Mouse (Mus musculus): ENCODE measurements around the gene Nelfb. TPM values are rescaled to one million over a fixed set of nuclear protein-coding genes. Genes with fewer than 3 reads are reported as not detected.

Nelfb gene
- polyA plus RNA-seq, 1 experiment: 22.9 TPM

DNA sequence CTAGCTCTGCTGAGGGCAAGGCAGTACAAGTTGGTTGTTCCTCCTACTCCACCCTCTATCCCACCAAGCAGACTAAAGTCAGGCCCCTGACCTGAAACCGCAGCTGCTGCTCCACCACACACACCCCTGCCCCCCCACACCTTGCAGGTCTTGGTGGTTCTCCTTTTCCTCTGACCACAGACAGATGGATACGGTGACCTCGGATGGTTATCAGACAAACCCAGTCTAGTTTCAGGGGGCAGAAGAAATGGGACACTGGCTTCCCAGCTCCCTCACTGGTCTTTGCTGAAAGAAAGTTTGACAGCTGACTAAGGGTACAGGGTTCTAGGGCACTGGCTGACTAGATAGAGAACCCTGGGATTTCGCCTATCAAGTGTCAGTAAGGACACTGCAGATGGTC is 22.1 kb upstream of the Nelfb start:
- peaks cover 75% of the 10 kb centered on the region for H3K27me3 ChIP-seq (replicated peaks)
- no peaks in the 10 kb centered on the region for H3K9me3 ChIP-seq
- H3K4me3 ChIP-seq (replicated peaks): no peak overlapping the region
- peaks cover 53% of the 10 kb centered on the region for H3K4me1 ChIP-seq
- H3K36me3 ChIP-seq (replicated peaks; ENCODE audit: low read length): no peaks in the 10 kb centered on the region
- TF ChIP-seq GATA1 (IDR thresholded peaks at IDR 0.05; ENCODE audit: borderline replicate concordance, low read length) (no peak), FLI1 (IDR thresholded peaks at IDR 0.05; ENCODE audit: low read length) (no peak)

DNA sequence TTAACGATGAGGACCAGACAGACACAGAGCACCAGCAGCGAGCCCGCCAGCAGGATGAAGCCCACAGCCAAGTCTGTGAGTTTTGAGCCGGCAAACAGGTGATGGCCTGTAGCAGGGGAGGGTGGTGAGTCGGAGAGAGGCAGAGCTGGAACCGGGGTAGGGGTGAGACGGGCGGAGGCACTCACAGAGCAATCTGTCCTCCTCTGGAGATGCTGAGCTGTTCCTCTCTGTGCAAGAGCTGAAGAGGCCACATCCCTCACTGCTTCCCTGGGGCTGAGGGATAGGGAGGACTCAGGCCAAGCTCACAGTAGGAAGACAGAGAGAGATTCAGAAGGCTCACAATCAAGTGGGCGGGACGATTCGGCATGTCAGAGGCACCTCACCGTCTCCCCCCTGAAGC is 19.7 kb upstream of the Nelfb start:
- Histone ChIP-seq H3K4me3 (replicated peaks) (no peak overlapping the region), H3K4me1 (peaks cover 64% of the 10 kb centered on the region), H3K9me3 (no peaks in the 10 kb centered on the region), H3K36me3 (replicated peaks; ENCODE audit: low read length) (no peaks in the 10 kb centered on the region), H3K27me3 (replicated peaks) (peaks cover 54% of the 10 kb centered on the region)
- no peak for TF ChIP-seq GATA1 (IDR thresholded peaks at IDR 0.05; ENCODE audit: borderline replicate concordance, low read length)
- no peak for TF ChIP-seq FLI1 (IDR thresholded peaks at IDR 0.05; ENCODE audit: low read length)

DNA sequence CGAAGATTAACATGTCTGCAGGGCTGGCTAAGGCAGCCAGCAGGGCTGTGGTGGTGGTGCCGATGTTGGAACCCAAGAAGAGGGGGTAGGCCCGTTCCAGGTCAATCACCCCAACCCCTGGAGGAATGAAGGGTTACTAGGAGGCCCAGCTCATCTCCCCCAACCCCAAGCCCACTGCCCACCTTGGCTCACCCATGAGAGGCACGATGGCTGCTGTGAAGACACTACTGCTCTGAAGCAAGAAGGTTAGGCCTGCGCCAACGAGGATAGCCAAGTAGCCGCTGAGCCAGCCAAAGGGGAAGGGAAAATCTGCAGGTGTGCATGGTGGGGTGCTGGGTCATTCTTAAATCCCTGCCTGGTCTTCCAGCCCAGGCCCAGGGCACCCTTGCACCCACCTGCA is 19.3 kb upstream of the Nelfb start:
- Histone ChIP-seq H3K36me3 (replicated peaks; ENCODE audit: low read length) (no peaks in the 10 kb centered on the region), H3K4me1 (peaks cover 66% of the 10 kb centered on the region), H3K27me3 (replicated peaks) (peaks cover 50% of the 10 kb centered on the region), H3K9me3 (no peaks in the 10 kb centered on the region), H3K4me3 (replicated peaks) (no peak overlapping the region)
- TF ChIP-seq FLI1 (IDR thresholded peaks at IDR 0.05; ENCODE audit: low read length): no peak
- TF ChIP-seq GATA1 (IDR thresholded peaks at IDR 0.05; ENCODE audit: borderline replicate concordance, low read length): no peak

DNA sequence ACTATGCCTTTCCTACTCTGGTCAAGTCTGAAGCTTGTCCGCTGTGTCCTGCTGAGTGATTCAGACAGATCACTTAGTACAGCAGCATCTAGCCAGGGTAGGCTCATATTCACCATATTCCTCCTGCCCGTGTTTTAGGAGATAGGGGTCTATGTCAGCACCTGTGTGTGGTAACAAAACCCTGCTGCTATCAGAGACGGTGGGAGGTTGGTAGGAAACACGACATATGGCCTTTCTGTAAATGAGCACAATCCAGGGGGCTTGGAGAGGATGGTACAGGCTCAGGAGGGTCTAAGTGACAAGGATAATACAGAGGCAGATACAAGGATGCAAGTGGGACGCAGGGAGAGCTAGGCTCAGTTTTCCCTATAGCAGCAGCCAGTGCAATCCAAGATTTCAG is 18.3 kb upstream of the Nelfb start:
- Histone ChIP-seq H3K36me3 (replicated peaks; ENCODE audit: low read length) (no peaks in the 10 kb centered on the region), H3K9me3 (no peaks in the 10 kb centered on the region), H3K27me3 (replicated peaks) (peaks cover 40% of the 10 kb centered on the region), H3K4me1 (peaks cover 70% of the 10 kb centered on the region), H3K4me3 (replicated peaks) (no peak overlapping the region)
- TF ChIP-seq GATA1 (IDR thresholded peaks at IDR 0.05; ENCODE audit: borderline replicate concordance, low read length) (no peak), FLI1 (IDR thresholded peaks at IDR 0.05; ENCODE audit: low read length) (no peak)

DNA sequence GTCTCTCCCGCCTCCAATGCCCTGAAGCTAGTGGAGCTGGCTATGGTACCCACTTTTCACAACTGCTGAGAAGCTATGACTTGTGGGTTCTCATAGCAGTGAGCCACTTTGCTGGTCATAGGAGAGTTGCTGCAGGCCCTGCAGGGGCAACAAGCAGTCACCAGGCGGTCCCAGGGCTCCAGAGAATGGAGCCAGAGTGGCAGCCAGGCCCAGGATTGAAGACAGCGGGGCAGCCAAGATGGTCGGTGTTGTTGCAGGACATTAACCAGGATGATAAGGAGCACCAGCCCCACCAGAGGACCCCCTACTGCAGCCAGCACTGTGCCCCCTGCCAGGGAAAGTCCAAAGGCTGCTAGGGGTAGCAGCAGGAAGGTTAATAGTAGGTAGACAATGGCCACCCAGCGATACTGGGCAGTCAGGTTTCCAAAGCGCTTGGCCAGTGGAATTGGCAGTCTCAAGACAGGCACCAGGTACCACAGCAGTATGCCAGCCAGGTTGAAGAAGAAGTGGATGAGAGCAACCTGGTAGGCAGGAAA is 17.8 kb upstream of the Nelfb start:
- H3K4me3 ChIP-seq (replicated peaks): peak overlapping the region; percentile 90

DNA sequence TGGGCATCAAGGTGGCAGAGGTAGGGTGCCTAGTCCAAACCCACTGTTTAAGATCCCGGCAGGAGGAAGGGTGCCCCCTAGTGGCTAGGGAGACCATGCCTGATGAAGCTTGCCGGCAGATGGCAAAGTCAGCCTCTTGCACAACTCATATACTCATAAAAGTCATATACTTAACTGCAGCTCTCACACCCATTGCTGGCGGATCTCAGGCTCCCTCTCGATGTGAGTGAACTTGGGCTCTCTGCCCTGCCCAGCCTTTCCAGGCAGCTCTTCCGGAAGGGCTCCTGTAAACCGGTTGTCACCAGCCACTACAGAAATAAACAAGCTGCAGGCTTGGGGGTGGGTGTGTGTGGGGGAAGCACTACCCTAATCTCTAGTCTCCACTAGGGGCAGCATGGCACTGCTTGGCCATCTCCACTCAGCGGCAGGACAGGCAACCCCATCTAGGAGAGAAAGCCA is 17.2 kb upstream of the Nelfb start:
- H3K4me3 ChIP-seq (replicated peaks): peak overlapping the region; percentile 90
- H3K4me1 ChIP-seq: peaks cover 66% of the 10 kb centered on the region
- peaks cover 6% of the 10 kb centered on the region for H3K36me3 ChIP-seq (replicated peaks; ENCODE audit: low read length)
- H3K27me3 ChIP-seq (replicated peaks): peaks cover 30% of the 10 kb centered on the region
- H3K9me3 ChIP-seq: no peaks in the 10 kb centered on the region
- TF ChIP-seq GATA1 (IDR thresholded peaks at IDR 0.05; ENCODE audit: borderline replicate concordance, low read length): no peak

More for the DNA sequence above, 17.8 kb upstream of the Nelfb start:
- H3K9me3 ChIP-seq: no peaks in the 10 kb centered on the region
- TF ChIP-seq GATA1 (IDR thresholded peaks at IDR 0.05; ENCODE audit: borderline replicate concordance, low read length): no peak
- no peak for TF ChIP-seq FLI1 (IDR thresholded peaks at IDR 0.05; ENCODE audit: low read length)
- peaks cover 34% of the 10 kb centered on the region for H3K27me3 ChIP-seq (replicated peaks)
- H3K4me1 ChIP-seq: peaks cover 67% of the 10 kb centered on the region
- H3K36me3 ChIP-seq (replicated peaks; ENCODE audit: low read length): no peaks in the 10 kb centered on the region

DNA sequence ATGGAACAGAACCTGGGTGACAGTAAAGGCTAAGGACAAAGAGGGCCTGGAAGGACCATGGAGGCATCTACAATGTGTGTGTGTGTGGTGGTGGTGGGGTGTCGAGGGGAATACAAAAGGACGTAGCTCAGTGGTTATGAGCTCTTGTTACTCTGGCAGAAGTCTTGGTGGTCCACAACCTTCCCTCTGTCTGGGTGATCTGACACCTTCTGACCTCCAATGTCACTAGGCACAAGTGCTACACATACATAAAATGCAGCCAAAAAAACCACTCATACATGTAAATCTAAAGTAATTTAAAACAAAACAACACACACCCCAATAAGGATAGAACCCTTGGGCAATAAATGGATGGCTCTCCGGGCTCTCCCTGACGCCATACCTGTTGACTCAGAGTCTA is 16.1 kb upstream of the Nelfb start:
- Histone ChIP-seq H3K9me3 (no peaks in the 10 kb centered on the region), H3K4me3 (replicated peaks) (peak overlapping the region; percentile 90), H3K4me1 (peaks cover 69% of the 10 kb centered on the region), H3K27me3 (replicated peaks) (peaks cover 19% of the 10 kb centered on the region), H3K36me3 (replicated peaks; ENCODE audit: low read length) (peaks cover 10% of the 10 kb centered on the region)
- TF ChIP-seq FLI1 (IDR thresholded peaks at IDR 0.05; ENCODE audit: low read length): no peak
- no peak for TF ChIP-seq GATA1 (IDR thresholded peaks at IDR 0.05; ENCODE audit: borderline replicate concordance, low read length)

DNA sequence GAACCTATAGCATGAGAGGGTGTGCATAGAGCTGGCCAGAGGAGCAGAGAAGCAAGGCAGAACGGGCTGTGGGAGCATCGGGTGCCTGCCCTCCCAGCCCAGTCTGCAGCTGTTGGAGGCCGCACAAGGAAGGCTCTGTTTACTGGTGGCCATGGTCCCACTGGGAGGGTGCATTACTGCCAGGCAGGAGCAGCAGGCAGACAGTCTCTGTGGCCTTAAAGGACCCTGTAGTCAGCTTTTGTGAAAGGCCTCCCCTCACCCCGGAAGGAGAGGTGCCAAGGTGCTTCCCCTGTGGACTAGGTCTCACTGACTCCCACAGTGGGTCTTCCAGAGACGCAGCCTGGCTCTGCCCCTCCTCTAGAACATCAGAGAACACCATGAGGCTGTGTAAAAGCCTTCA is 15.6 kb upstream of the Nelfb start:
- H3K4me3 ChIP-seq (replicated peaks): peak overlapping the region; percentile 76
- no peaks in the 10 kb centered on the region for H3K9me3 ChIP-seq
- TF ChIP-seq FLI1 (IDR thresholded peaks at IDR 0.05; ENCODE audit: low read length) (no peak), GATA1 (IDR thresholded peaks at IDR 0.05; ENCODE audit: borderline replicate concordance, low read length) (no peak)
- peaks cover 15% of the 10 kb centered on the region for H3K27me3 ChIP-seq (replicated peaks)
- peaks cover 15% of the 10 kb centered on the region for H3K36me3 ChIP-seq (replicated peaks; ENCODE audit: low read length)
- H3K4me1 ChIP-seq: peaks cover 72% of the 10 kb centered on the region

DNA sequence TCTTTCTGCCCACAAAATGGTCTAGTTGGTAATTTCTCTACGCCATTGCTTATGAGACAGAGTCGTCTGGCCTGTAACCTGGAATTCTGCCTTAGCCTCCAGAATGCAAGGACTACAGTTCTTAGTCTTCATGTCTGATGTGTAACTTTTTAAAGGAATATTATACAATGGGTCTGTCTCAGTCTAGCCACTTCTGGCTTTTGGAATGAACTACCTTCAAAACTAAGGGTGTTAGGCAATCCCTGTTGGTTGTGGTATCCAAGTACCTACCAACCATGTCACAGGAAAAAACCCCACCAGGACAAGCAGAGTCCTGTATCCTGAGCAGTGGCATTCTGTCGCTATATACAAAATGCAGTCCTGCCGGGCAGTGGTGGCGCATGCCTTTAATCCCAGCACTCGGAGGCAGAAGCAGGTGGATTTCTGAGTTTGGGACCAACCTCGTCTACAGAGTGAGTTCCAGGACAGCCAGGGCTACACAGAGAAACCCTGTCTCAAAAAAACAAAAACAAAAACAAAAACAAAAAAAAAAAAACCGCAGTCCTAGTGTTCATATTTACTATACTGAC is 14.6 kb upstream of the Nelfb start:
- peak overlapping the region; percentile 99 for H3K4me3 ChIP-seq (replicated peaks)
- H3K36me3 ChIP-seq (replicated peaks; ENCODE audit: low read length): peaks cover 24% of the 10 kb centered on the region
- H3K27me3 ChIP-seq (replicated peaks): peaks cover 6% of the 10 kb centered on the region
- H3K9me3 ChIP-seq: no peaks in the 10 kb centered on the region
- H3K4me1 ChIP-seq: peaks cover 73% of the 10 kb centered on the region
- TF ChIP-seq GATA1 (IDR thresholded peaks at IDR 0.05; ENCODE audit: borderline replicate concordance, low read length) (no peak), FLI1 (IDR thresholded peaks at IDR 0.05; ENCODE audit: low read length) (no peak)

DNA sequence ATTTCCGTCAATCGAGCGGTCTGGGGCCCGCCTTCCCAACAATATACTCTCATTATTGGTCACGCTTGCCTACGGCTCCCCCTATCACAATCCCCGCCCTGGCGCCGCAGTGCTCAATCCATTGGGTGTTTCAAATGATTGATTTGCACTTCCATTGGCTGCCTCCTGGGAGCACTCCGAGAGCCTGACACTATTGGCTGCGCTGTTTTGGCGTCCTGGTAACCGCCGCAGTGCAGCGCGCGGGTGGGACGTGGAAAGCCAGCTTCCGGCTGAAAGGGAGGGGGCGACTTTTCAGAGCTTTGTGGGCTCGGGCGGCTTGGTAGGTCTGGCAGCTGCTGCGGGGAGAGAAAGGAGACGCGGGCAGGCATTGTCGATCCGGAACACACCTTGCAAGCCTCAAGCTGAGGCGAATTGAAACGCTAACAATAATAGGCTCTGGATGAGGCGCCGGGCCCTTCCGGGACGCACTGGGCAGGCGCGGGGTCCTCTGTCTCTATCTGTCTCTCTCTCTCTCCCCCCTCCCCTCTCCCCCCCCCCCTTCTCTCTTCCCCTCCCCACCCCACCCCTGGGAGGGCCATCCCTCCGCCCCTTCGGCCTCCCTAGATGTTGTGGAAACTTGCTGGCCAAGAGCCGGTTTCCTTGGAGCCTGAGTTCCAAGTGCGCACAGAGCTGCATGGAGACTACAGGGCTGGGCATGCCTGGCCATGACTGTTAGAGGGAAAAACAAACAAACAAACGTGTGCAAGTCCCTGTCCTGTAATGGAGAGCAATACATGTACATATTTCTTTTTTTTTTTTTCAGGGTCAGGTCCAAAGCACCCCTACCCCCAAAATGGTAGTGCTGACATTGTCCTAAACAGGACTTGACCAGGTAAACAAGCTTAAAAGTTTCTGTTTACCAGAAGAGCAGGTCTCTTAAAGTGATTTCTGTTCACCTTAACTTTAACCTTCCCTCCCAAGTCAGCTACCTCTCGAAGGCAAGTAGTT is 13.8 kb upstream of the Nelfb start:
- Histone ChIP-seq H3K4me1 (peaks cover 80% of the 10 kb centered on the region), H3K27me3 (replicated peaks) (no peaks in the 10 kb centered on the region), H3K9me3 (no peaks in the 10 kb centered on the region), H3K4me3 (replicated peaks) (peak overlapping the region; percentile 99), H3K36me3 (replicated peaks; ENCODE audit: low read length) (peaks cover 24% of the 10 kb centered on the region)
- TF ChIP-seq GATA1 (IDR thresholded peaks at IDR 0.05; ENCODE audit: borderline replicate concordance, low read length) (no peak), FLI1 (IDR thresholded peaks at IDR 0.05; ENCODE audit: low read length) (no peak)
